Mouse (Mus musculus) B cell, adult 2 months (primary cell): ENCODE data around the gene Fer.
A peak's percentile ranks its signal among the peaks of the same experiment; 100 is the strongest.
"Not testable (repeated sequence)": the region's sequence is repeated elsewhere in the genome, so short reads cannot be mapped to it uniquely, and the experiment has no call there.

ENCODE experiments used
- DNase-seq, 2 experiments: peaks; one replicate each; pipeline ENCODE4 v3.0.0; 2022

Fer gene

GRCm38 (mm10) chr17:63863012-63863630, at the start of gene Fer:
Gene Fer, plus strand, starts transcription at chr17:63863062.
- DNase-seq = peak in 1 of 2 experiments; percentile 9

GRCm38 (mm10) chr17:63813552-63813951, 49.3 kb upstream of the Fer start:
- DNase-seq = no peak

- no peak for DNase-seq
Observed at GRCm38 (mm10) chr17:63818444-63819027, 44.3 kb upstream of the Fer start.

- DNase-seq = no peak
Observed at GRCm38 (mm10) chr17:63824141-63824540, 38.7 kb upstream of the Fer start.

GRCm38 (mm10) chr17:63826196-63826595, 36.7 kb upstream of the Fer start:
- no peak for DNase-seq

- no peak for DNase-seq
Observed at GRCm38 (mm10) chr17:63826767-63827166, 36.1 kb upstream of the Fer start.

- no peak for DNase-seq
Observed at GRCm38 (mm10) chr17:63828561-63829332, 34.1 kb upstream of the Fer start.

- DNase-seq = no peak
Observed at GRCm38 (mm10) chr17:63831550-63831949, 31.3 kb upstream of the Fer start.

- no peak for DNase-seq
Observed at GRCm38 (mm10) chr17:63836223-63836622, 26.6 kb upstream of the Fer start.

GRCm38 (mm10) chr17:63836641-63837040, 26.2 kb upstream of the Fer start:
- no peak for DNase-seq

- no peak for DNase-seq
Observed at GRCm38 (mm10) chr17:63838144-63838543, 24.7 kb upstream of the Fer start.

- no peak for DNase-seq
Observed at GRCm38 (mm10) chr17:63839636-63840269, 23.1 kb upstream of the Fer start.

GRCm38 (mm10) chr17:63842226-63842625, 20.6 kb upstream of the Fer start:
- DNase-seq = no peak

- no peak for DNase-seq
Observed at GRCm38 (mm10) chr17:63844936-63845335, 17.9 kb upstream of the Fer start.

GRCm38 (mm10) chr17:63845766-63846165, 17.1 kb upstream of the Fer start:
- not testable (repeated sequence) for DNase-seq

- no peak for DNase-seq
Observed at GRCm38 (mm10) chr17:63849151-63849550, 13.7 kb upstream of the Fer start.

- peak; percentile 47 to 53 for DNase-seq
Observed at GRCm38 (mm10) chr17:63849566-63849965, 13.3 kb upstream of the Fer start.

- peak; percentile 39 to 44 for DNase-seq
Observed at GRCm38 (mm10) chr17:63850016-63850415, 12.8 kb upstream of the Fer start.

GRCm38 (mm10) chr17:63857023-63857544, 5.8 kb upstream of the Fer start:
- DNase-seq = no peak

GRCm38 (mm10) chr17:63860988-63861387, 1.9 kb upstream of the Fer start:
- no peak for DNase-seq

- DNase-seq = no peak
Observed at GRCm38 (mm10) chr17:63862399-63862798, 463 bp upstream of the Fer start.

- peak; percentile 84 to 87 for DNase-seq
Observed at GRCm38 (mm10) chr17:63863647-63864149, 836 bp downstream of the Fer start, which contains the start of gene A930002H24Rik. Gene A930002H24Rik, minus strand, starts transcription at chr17:63863791.

- no peak for DNase-seq
Observed at GRCm38 (mm10) chr17:63864171-63864571, 1.3 kb downstream of the Fer start.
